Mouse (Mus musculus): Measurements from ENCODE around the gene Ptpre. TPM values are rescaled to one million over a fixed set of nuclear protein-coding genes. Genes with fewer than 3 reads are reported as not detected.

Ptpre gene
- polyA plus RNA-seq, 2 experiments, result 1.8 to 1.9 TPM

DNA sequence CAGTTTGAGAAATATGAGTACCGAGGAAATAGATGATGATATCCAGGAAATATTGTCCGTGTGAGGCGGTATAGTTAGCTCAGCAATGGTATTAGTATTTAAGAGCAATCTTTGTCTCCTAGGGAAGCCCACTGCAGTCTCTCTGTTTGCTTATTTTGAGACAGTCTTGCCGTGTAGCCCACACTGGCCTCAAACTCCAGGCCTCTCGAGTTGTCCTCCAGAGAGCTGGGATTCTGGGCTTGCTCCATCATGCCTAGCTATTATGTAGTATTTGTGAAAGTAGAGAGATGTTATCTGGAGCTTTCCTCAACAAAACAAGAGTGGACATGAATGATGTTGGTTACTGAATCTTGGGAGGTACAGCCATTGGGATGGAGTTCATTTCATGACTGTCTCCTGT is 197.1 kb downstream of the Ptpre start:
- H3K4me2 ChIP-seq (ENCODE audit: low read depth), result no peak overlapping the region
- no peak overlapping the region for H3K9ac ChIP-seq (replicated peaks)
- 70% methylated on average over 5 of the region's 5 CpGs for WGBS (ENCODE audit: insufficient replicate concordance)
- H3K9me3 ChIP-seq (ENCODE audit: control insufficient read depth, low read length), result no peaks in the 10 kb centered on the region
- no peaks in the 10 kb centered on the region for H3K27me3 ChIP-seq (ENCODE audit: control insufficient read depth, insufficient read depth, low read length)
- H3K4me1 ChIP-seq (replicated peaks; ENCODE audit: control insufficient read depth in 2 of 2, insufficient read depth in 2 of 2, low read length in 1 of 2), result peaks cover 0 to 7% of the 10 kb centered on the region in 2 experiments; a peak in 2 of 4 replicates
- H3K4me3 ChIP-seq (ENCODE audit: insufficient read depth in 1 of 2, low read depth in 2 of 2, low read length in 2 of 2), result no peak overlapping the region
- no peak for TF ChIP-seq CTCF (IDR thresholded peaks at IDR 0.05; ENCODE audit: low read depth)
- TF ChIP-seq EP300 (IDR thresholded peaks at IDR 0.05; ENCODE audit: low read depth), result no peak
- no peak for DNase-seq (ENCODE audit: low read depth in 3 of 3, low spot score in 3 of 3)
- no peak for ATAC-seq (ENCODE audit: insufficient read depth)
- no peak overlapping the region for H3K27ac ChIP-seq
- H3K36me3 ChIP-seq (replicated peaks; ENCODE audit: control insufficient read depth, insufficient read depth, low read depth), result no peaks in the 10 kb centered on the region

DNA sequence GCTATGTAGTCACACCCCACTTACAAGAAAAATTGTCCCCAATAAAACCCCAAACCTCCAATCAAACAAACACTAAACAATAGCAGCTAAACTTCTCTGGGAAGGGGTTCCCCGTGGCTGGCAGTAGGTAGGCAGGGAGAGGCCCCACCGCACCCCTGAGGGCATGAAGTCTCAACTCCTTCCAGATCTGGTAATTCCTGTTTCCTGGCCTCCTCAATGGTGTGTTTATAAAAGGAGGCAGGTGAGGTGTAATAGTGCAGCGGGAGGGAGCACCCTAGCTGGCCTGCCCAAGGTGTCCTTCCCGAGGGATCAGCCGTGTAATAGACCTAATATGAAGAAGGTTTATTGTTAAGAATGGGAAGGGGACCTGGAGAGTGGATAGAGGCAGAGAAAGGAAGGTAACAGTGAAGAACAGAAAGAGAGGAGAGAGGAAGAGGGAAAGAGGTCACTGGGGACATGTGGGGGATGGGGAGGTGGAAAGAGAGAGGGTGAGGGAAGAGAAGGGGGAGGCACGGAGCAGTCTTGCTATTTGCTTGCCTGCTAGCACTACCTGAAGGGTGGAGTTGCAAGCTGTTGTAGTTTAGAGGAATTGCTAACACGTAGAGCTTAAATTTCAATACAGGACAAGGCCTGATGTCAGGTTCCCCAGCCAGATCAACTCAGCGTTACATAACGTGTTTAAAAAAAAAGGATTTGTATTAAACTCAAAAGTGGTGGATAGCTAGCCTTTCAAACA is 197.8 kb downstream of the Ptpre start:
- Histone ChIP-seq H3K4me1 (replicated peaks; ENCODE audit: control insufficient read depth in 2 of 2, insufficient read depth in 2 of 2, low read length in 1 of 2) (peaks cover 0 to 7% of the 10 kb centered on the region in 2 experiments; a peak in 2 of 4 replicates), H3K9me3 (ENCODE audit: control insufficient read depth, low read length) (no peaks in the 10 kb centered on the region), H3K27ac (no peak overlapping the region), H3K36me3 (replicated peaks; ENCODE audit: control insufficient read depth, insufficient read depth, low read depth) (no peaks in the 10 kb centered on the region), H3K9ac (replicated peaks) (peak overlapping the region; percentile 18; the same call in 1 of the 2 replicates), H3K4me3 (ENCODE audit: insufficient read depth in 1 of 2, low read depth in 2 of 2, low read length in 2 of 2) (no peak overlapping the region), H3K27me3 (ENCODE audit: control insufficient read depth, insufficient read depth, low read length) (no peaks in the 10 kb centered on the region), H3K4me2 (ENCODE audit: low read depth) (peak overlapping the region; percentile 64)
- WGBS (ENCODE audit: insufficient replicate concordance), result 75% methylated on average over 9 of the region's 9 CpGs
- TF ChIP-seq CTCF (IDR thresholded peaks at IDR 0.05; ENCODE audit: low read depth) (no peak), EP300 (IDR thresholded peaks at IDR 0.05; ENCODE audit: low read depth) (no peak)
- DNase-seq (ENCODE audit: low read depth in 3 of 3, low spot score in 3 of 3), result no peak
- ATAC-seq (ENCODE audit: insufficient read depth), result peak; percentile 4; the same call in 1 of the 2 replicates

MicroRNAs encoded within 50 kb of the gene (microRNA counts, 519-probe panel; counts per million panel counts)
- 69.9 counts per million for microRNA mmu-miR-1962

Small RNA genes within 50 kb of the gene (microRNA-seq; reads per million reads assigned to microRNA genes)
- gene Mir1962, result not detected

Other genes with a start within 250 kb of the Ptpre start
- gene Foxi2, start 127.2 kb upstream of the Ptpre start, polyA plus RNA-seq (2012; rRNA removed), result not detected in 2 replicates
- not detected in 2 replicates for gene Foxi2, start 127.2 kb upstream of the Ptpre start, polyA plus RNA-seq (2014; fragmentation: Nextera tagmentation; extraction: Ambion mirVana)
- 0.02 TPM in 1 of 2 replicates, not detected in the other for gene Clrn3, start 8.8 kb upstream of the Ptpre start, polyA plus RNA-seq (2012; rRNA removed)
- gene Clrn3, start 8.8 kb upstream of the Ptpre start, polyA plus RNA-seq (2014; fragmentation: Nextera tagmentation; extraction: Ambion mirVana), result not detected in 2 replicates
- gene Mki67, start 178.9 kb downstream of the Ptpre start, polyA plus RNA-seq (2012; rRNA removed), result 48.0 and 97.2 TPM in 2 replicates
- 118 and 129 TPM in 2 replicates for gene Mki67, start 178.9 kb downstream of the Ptpre start, polyA plus RNA-seq (2014; fragmentation: Nextera tagmentation; extraction: Ambion mirVana)

All from liver, embryonic 14.5 days (tissue).